Mouse (Mus musculus) T-helper 17 cell (primary cell): ENCODE data around the gene Gap43.
"Not testable (repeated sequence)": the region's sequence is repeated elsewhere in the genome, so short reads cannot be mapped to it uniquely, and the experiment has no call there.

ENCODE experiments used
- in situ Hi-C, 2 experiments: fragments of 300-600 bp; cut with MboI, MseI; formaldehyde crosslinking; loops; 1 replicate in 1 of 2; 2 replicates in 1 of 2; pipeline ENCODE4 v1.15.1; 2025; ENCODE audit warnings: high pct_unique_total_duplicates in 2 of 2

Gene Gap43

DNA sequence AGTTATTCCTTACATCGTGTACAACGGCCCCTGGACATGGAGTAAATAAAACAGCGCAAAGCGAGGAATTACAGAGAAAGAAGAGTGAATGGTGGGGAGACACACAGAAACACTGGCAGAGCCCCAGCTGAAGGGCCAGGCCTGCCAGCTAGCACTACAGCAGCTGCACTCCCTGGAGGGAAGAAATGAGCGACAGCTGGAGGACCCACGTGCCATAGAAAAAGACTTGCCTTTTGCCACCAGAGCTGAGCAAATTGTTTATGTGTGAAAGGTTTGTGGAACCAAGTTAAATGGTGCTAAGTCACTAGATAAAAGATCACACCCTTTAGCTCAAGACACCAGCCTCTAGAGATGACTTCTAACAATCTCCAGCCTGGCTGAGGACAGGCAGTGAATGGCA, 37.0 kb downstream of the Gap43 start:
- in situ Hi-C loops = loop anchor here in 1 of 2 experiments (10.0 kb wide), 2 partner anchors 591 to 1411 kb away; no protein-coding TSS in a partner anchor

DNA sequence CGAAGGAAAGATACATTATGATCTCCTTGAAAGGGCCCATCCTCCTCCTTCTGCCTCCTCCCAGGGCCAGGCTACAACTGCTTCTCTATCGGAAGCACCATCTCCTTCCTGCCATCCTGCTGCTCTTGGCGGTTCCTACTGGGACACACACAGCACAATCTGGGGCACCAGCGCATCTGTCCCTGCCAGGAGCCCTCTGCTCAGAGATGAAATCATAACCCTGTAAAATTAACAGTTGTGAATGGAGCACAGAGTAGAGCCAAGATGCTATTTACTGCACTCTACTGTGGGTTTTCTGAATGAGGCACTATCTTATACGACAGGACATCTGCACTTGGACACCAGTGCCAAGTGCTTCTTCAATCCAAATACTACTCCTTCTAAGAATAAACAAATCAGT, 46.0 kb downstream of the Gap43 start:
- in situ Hi-C loops = loop anchor here in 1 of 2 experiments (25.0 kb wide), 1 partner anchor 868 kb away; no protein-coding TSS in a partner anchor

DNA sequence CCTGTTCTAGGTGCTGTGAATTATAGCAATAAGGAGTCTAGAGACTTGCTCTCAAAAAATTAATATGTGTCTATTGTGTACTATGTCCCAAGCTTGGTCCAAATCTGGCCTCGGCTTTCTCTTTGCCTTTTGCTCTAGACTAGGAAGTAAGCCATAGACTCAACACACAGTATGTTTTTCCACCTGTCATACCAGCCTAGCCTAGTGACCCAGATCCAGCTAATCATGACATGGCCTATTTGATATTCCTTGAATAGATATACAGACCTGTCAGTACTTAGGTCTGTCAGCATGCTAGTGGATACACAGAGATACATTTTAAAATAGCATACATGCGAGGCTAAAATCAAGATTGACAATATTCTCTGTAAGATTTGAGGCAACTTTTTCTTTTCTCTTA, 46.4 kb downstream of the Gap43 start:
- in situ Hi-C loops = loop anchor here in 1 of 2 experiments (25.0 kb wide), 1 partner anchor 868 kb away; no protein-coding TSS in a partner anchor

DNA sequence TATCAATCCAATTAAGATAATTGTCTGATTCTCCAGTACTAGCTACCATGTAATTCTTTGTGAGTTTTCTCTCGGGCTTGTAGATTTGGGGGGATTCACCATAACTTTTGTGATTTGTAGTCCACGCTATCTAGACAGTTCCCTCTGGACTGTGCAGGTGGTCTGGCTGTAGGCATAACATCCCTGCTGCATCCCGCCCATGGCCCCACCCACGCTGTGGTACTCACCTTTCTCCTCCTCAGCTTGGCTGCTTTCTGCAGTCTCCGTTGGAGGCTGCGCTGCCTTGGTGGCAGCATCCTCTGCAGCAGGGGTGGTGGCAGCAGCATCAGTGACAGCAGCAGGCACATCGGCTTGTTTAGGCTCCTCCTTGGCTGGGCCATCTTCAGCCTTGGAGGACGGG, 48.9 kb downstream of the Gap43 start:
- in situ Hi-C loops = loop anchor here in 1 of 2 experiments (25.0 kb wide), 1 partner anchor 871 kb away; no protein-coding TSS in a partner anchor

DNA sequence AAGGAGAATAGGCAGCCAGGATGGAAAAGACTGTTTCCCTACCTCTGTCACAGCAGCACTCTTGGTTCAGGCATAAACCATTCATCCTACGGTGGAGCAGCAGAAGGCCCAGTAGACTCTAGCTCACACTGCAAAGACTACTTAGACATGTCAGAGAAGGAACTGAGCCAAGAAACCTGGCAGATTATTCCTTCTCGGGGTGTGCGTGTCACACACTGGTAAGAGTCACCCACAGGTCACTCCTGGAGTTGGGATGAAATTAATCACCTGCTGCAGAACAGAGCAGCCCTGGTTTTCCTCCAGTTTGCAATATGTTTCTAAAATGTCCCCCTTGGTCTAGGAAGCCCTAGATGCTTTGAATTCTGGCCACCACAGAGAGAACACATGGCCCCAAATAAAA, 56.4 kb downstream of the Gap43 start:
- in situ Hi-C loops = loop anchor here in 1 of 2 experiments (25.0 kb wide), 1 partner anchor 878 kb away; no protein-coding TSS in a partner anchor

DNA sequence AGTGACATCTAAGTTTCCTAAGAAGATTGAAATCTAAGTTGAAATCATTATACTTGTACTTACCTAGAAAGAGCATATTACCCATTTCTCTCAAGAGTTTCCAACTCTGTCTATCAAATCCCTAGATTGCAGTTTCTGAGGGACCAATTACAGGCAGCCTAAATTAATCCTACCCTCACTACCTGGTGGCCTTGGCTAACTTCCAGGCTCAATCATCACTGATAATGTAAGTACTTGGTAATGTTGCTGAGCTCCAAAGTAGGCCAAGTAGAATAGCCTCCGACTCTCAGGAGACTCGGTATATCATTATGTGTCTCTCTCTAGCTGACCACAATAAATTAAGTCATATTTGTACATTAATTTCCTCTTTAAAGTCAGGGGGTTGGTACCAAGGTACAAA, 62.7 kb downstream of the Gap43 start:
- in situ Hi-C loops = loop anchor here in 1 of 2 experiments (25.0 kb wide), 1 partner anchor 885 kb away; no protein-coding TSS in a partner anchor

DNA sequence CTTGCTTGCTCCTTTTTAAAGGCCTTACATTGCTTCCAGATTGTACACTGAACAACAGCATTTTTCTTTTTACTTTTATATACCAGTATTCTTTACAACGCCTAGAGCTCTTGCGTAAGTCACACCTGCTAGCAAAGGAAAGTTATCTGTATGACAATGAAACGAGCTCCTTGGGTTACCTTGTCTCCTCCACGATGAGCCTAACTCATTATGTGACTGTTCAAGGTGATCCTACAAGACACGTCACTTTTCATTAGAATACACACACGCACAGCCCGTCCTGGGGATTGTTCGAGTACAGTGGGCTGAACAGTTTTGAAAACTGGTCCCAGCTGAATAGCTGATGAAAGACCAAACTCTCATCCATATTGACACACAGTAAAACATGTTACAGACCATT, 63.2 kb downstream of the Gap43 start:
- in situ Hi-C loops = loop anchor here in 1 of 2 experiments (25.0 kb wide), 1 partner anchor 885 kb away; no protein-coding TSS in a partner anchor

DNA sequence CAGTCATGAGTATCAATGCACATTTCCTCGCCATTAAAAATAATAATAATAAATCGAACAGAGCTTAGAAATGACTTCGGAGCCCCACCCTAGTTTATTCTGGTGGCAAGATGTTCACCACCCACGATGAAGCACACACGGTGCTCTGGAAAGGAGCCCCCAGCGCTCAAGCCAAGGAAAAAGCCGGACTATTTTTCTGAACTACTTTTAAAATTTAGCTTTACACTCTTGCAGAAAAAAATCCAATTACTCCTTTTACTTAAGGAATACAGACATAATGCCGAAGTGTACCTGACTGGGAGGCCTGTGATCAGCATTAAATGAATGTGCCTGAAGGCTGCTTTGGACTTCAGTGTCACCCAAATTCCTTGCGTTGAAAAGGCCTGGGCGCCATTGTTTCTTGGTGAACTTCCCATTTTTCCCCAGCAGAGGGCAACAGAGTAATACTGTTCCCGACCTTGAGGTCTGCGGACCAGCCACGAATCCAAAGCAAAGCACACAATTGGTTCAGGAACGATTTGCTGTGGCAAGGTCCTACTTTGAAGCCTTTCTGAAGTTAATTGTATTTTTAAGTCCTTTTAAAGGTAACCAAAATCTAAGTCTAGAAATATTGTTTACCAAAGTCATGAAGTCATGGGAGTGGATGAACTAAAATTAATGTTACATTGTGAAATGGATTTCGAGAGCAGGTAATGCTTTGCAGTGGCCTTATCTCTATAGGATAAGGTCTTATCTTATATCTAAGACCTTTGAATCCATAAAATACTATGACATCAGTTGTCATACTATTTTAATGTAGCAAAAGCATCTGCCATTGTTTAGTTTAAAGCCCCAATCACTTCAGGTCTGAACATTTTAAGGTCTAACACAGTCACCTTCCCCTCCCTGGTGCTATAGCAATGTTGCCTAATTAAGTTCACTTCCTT, 64.0 kb downstream of the Gap43 start:
- in situ Hi-C loops = loop anchor here in 1 of 2 experiments (25.0 kb wide), 1 partner anchor 886 kb away; no protein-coding TSS in a partner anchor

DNA sequence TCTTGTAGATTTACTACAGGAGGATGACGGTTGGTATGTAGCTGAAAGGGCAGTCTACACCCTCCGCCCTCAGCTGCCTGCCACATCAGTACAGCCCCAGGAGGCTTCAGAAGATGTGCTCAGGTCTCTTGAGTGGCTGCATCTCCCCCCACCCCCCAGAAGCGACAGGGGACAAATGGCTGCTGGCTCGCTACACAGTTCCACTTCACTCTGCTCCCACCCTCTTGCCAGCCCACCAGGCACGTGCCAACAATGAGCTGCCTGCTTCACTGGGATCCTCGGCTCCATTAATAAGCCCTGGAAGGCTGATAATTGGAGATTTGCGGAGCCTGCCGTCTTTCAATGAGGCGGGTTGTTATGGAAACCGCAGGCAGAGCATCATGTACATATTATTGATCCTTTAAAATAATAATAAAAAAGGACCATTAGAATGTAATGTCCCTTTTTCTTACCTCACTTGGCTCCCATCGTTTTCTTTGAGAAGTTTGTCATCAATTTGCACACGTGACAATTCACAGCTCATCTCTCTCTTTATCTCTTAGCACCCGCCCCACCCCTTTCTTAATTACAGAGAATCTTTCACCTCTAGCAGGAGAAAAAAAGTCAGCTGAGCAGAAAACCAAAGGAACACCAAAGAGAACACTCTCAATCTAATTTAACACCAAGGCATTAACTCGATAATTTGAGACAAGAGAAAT, 64.8 kb downstream of the Gap43 start:
- in situ Hi-C loops = loop anchor here in 1 of 2 experiments (25.0 kb wide), 1 partner anchor 887 kb away; no protein-coding TSS in a partner anchor

DNA sequence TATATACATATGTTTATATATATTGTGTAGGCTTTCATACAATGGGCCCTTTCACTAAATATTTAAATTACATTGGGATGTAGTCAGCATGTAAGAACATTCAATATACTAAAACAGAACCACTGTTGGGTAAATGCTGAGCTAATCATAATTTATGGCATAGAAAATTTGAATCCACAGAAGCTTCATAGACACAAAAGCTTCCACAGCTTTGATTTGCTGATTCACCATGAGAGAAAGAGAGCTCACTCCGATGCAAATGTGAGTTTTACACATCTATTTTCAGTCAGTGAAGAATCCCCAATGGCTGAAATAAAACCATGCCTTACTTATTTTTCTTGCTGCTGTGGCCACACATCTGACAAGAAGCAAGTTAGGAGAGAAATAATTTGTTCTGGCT, 69.2 kb downstream of the Gap43 start:
- in situ Hi-C loops = loop anchor here in 1 of 2 experiments (25.0 kb wide), 1 partner anchor 516 kb away; no protein-coding TSS in a partner anchor

DNA sequence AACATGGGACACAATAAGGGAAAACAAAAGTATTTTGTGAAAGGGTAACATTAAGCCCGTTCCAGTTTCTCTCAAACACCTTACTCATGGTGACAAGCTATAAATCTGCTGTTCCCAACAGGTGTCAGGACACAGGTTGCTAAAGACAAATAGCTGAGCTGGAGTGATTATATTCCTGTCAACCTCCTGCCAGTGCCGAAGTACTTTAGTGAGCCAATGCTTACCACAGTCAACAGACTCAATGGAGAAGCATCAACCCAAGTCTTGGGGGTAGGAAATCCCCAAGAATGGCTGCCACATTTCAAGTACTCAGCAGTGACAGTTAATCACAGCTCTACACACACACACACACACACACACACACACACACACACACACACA, 70.9 kb downstream of the Gap43 start:
- in situ Hi-C loops = loop anchor here in 1 of 2 experiments (25.0 kb wide), 1 partner anchor 518 kb away; no protein-coding TSS in a partner anchor

DNA sequence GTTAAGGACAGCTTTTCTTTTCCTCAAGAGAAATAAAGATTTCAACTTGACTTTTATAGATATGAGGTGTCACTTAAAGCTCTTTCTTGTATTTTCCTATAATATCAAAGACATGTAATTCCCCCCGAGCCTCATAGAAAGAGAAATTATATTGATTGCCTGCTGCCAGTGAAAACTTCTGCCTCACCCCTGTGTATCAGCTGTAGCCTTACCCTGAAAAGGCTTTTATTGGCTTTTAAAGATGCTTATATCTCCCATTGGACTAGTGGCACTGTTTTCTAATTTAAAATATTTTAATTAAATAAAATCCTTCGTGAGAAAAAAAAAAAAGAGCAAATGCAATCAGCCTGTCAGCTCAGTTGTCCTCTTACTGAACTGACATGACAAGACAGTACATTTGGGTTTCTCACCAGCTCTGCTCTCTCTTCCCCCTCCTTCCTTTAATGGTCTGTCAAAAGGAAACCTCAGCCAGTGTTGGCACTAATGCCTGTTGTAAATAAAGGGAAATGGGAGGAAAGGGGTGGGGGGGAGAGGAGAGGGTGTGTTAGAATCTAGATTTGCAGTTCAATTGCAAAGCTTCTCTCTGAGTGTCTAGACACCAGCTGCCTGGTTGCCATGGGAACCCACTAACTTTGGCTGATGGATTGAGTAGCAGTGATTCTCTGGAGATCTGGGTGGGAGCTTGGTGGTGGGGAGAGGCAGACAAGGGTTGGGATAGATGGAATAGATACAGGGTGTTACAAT, 71.4 kb downstream of the Gap43 start:
- in situ Hi-C loops = loop anchor here in 1 of 2 experiments (25.0 kb wide), 1 partner anchor 518 kb away; no protein-coding TSS in a partner anchor

DNA sequence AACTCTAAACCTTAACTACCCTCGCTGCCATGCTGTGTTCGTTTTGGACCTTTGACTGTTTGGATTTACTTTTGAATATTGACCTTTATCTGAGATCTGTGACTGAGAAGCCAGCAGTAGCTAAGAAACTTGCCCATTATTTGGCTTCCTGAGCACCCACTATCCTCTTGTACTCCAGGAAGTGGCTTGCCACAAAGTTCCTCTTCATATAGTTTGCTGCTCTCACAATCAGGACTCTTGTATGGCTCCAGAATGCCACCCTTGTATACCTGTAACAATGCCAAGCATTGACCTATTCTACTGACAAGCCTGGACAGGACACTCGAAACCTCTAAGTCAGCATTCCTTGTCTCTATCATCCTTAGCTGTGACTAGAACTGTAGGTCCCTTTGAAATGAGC, 75.3 kb downstream of the Gap43 start:
- in situ Hi-C loops = loop anchor here in 1 of 2 experiments (25.0 kb wide), 1 partner anchor 522 kb away; no protein-coding TSS in a partner anchor

DNA sequence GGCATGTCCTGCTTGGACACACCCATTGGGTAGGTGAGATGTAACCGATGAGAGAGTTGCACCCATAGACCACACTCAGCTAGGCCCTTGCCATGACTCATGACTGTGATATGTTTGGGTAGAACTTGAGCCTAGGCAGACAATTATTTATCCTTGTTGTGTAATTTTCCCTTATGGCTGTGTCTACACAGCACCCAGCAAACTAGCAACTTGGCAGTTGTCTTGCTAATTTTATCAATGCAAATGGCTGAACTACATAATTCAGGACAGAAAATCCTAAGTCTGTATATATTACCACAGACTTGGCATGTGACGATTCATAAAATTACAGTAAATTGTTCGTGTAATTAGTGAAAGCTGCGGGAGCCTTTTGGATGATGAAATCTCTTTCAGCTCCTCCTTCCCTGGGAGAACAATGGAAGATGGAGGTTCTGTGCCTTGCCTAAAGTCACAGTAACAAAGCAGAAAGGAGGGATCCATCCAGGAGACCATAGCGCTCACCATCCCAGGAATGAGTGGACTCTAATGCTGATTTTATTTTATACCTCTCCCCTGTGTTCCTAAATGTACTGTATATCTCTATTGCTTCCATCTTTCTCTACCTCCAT, 77.4 kb downstream of the Gap43 start:
- in situ Hi-C loops = loop anchor here in 1 of 2 experiments (25.0 kb wide), 1 partner anchor 524 kb away; no protein-coding TSS in a partner anchor

DNA sequence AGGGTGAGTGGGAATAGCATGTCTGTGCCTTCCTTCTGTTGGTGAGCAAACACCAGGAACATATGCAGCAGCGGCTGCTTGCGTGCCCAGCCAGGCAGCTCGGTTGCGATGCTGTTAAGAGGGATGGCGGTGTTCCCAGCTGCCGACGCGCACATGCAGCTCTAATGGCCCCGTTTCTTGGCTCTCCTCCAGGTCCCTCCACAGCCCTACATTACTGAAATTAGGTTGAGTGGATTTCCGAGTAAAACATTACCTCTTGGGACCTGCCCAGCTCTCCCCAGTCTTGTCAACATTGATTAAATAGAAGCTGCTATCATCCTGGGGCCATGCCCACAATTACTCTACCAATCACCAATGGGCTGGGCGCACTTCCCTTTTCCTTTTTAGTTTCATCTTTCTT, 84.8 kb downstream of the Gap43 start:
- in situ Hi-C loops = loop anchor here in 1 of 2 experiments (25.0 kb wide), 1 partner anchor 532 kb away; no protein-coding TSS in a partner anchor

DNA sequence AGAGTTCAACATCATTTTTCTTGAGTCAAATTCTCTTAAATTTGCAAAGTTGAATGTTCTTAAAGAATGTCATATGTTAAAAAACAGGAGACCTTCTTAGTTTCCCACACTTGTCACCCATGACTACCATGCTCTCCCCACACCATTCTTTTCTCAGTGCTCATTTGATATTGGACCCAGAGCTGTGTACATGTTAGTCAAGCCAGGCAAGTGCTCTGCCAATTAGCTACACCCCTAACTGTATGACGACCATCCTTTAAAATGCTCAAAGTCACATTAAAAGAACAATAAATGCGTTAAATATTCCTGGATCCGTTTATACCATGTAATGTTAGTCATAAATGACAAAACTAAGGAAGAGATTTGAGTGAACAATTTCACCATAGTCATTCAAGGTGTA, 85.2 kb downstream of the Gap43 start:
- in situ Hi-C loops = loop anchor here in 1 of 2 experiments (25.0 kb wide), 1 partner anchor 532 kb away; no protein-coding TSS in a partner anchor

DNA sequence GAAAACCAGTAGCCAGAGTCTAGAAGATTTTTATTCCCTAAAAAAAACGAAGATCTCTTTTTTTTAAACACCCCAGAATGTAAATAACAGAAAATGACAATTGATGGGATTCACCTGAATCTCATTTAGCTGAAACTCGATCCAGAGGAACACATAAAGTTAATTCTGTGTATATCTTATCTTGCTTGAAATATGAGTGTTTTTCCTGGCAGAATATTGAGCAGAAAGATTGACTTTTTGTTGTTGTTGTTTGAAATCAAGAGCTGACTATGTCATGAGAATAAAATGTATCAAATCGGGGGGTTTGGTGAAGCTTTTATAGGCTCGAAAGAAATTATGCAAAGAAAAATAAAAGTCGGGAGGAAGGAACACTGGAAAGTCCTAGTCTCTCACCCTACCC, 88.2 kb downstream of the Gap43 start:
- in situ Hi-C loops = loop anchor here in 1 of 2 experiments (25.0 kb wide), 1 partner anchor 535 kb away; no protein-coding TSS in a partner anchor

DNA sequence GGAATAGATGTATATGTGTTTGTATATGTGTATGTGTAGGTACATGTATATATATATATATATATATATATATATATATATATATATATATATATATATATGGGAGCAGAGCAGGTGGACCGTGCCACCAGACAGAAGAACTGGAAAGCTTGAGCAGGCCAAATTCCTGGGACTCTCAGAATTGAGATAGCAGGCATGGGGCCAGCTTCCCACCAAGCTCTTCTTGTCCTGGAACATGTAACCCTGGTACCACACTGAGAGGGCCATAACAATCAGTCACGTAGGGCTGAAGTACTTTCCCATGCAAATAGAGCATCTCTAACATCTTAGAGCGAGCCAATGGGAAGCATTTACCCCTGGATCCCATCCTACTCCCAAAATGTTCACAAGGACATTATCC, 96.3 kb downstream of the Gap43 start:
- in situ Hi-C loops = not testable (repeated sequence)

DNA sequence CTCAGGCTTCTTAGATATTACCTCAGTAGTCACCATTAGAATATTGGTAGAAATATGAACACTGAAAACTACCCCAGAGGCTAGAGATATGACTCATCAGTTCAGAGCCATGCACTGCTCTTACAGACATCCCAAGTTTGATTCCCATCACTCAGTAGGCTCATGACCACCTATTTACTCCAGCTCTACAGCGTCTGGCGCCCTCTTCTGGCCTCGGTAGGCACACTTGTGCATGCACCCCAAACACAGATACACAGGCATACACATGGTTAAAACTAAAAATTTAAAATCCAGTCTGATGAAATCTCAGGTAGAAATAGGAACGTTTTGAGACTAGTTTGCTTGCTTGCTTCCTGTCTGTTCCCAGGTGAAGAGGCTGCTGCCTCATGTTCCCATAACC, 109.1 kb downstream of the Gap43 start:
- in situ Hi-C loops = no loop called here
